Mouse (Mus musculus) embryo, embryonic 11.5 days (tissue): ENCODE data around the gene Mapk9.

Experiments used
- DNase-seq: peaks from one replicate; pipeline ENCODE4 v3.0.0-alpha.2; 2012; ENCODE audit warnings: low read depth, low spot score

Mapk9 gene

DNA sequence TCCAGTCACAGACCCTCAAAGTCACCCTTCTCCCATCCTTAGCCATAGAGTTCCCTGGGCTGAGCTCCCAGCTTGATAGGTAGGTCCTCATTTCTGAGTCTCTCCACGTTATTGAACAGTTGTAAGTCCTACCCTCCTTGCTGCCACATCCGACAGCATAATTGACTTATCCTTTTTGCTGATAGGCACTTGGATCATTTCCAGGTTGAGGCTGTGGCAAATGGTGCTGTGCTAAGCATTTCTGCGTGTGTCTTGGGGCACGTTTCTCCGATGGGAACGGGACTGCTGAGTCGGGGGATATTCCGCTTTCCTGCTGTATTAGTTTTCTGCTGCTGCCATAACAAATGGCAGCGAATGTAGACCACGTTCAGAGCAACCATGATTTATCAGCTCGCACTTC is 47.3 kb downstream of the Mapk9 start:
- DNase-seq = no peak

DNA sequence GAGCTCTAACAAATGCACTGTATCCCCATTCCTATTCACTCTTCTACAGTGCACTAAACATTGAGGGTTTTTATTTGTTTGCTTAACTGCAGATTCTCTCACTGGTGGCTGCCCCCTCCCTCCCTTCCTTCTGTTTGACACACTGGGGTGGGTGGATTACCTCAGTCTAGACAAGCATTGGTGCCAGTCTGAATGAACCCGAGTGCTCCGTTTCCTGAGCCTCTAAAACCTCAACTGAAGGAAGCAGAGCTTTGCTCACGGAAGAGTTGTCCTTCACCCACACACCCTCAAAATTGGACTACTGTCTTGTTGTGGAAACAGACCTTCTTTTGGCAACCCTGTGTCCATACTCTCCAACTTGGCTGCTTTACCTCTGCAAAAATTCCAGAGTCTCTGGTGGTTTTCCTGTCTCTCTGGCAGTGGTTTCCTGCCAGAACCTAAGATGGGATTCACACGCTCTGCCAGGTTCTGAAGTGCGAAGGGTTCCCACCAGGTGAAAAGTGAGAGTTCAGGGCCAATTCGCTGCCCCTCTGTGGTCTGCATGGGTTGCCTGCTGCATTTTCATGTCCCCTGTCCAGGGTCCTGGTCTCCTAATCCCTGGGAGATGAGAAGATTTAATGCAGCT is 49.5 kb downstream of the Mapk9 start:
- no peak for DNase-seq

DNA sequence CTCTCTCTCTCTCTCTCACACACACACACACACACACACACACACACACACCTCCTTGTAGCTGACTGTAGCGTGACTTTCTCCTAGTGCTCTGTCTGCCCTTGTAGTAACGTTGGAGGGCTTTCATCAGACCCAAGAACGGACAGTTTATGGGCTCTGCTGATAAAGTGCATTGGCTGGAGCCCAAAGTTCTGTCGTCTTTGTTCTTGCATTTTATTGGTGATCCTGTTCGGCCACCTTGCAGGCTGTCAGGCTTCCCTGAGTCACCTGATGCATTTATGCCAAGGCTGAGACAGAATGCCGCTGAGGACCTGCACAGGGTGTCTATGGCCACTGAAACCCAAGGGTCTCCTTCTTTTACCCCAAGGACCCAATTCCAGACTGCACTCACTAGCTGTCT is 53.5 kb downstream of the Mapk9 start:
- no peak for DNase-seq

DNA sequence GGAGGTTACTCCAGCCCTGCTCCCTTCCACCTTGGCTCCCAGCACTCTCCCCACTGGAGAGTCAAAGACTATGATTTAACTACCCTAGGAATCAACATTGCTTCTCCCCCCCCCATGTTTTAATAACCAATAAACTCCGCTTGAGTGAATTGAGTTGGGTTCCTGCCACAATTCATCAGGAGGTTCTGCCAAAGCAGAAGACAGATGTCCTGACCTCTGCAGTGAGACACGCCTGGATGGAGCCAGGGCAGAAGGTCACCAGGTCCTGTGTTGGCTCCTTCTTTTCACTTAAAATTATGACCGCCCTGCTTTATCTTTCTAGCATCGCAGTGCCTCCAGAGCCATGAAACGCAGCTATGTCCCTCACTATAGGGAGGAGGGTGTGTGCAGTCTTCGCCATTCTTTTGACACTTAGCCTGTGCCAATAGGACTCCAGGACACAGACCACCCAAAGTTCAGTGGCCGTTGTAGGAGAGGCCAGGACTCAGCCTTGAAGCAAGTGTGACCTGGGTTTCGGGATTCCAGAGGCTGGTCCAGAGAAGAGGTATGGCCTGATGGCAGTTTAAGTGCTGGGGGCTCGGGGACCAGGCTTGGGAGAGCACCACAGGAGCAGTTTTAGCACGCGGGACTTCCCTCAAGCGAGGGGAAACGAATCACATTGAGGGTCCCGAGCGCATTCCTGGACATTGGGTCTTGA is 54.6 kb downstream of the Mapk9 start:
- DNase-seq = no peak

DNA sequence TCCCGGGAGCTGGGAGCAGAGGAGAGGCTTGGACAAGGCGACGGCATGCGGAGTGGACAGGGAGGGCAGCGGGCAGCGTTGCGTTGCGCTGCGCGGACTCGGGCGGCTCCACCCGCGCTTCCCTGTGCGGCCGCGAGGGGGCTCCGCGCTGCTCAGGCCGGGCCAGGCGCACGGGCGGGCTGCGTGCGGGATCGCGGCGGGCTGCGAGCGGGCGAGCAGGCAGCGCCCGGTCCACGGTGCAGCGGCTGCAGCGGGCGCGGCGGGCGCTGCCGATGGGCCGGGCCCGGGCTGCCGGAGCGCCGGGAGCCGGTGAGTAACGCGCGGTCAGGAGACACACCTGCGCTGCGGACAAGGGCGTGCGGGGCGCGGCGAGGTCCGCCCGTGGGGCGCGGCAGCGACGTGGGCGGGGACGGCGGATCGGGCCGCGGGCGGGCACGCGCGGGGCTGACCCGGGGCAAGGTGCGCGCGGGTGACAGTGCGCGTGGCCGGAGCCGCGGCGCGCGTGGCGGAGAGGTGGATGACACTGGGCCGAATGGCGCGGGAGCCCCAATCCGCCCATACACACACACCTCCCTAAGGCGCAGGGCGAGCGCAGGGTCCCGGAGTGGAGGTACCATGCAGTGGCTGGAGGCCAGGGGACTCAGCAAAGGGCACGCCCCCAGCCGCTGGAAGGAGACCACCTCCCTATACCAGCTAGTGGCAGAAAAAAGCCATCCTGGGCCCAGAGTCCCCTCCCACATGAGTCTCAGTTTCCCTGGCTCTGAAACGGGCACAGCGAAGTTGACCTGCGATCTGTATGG is 55.3 kb downstream of the Mapk9 start, which contains the start of gene Rasgef1c:
Rasgef1c (plus strand) TSS at position 177 of the 800 bp plus-strand sequence.
- peak; percentile 46 for DNase-seq

DNA sequence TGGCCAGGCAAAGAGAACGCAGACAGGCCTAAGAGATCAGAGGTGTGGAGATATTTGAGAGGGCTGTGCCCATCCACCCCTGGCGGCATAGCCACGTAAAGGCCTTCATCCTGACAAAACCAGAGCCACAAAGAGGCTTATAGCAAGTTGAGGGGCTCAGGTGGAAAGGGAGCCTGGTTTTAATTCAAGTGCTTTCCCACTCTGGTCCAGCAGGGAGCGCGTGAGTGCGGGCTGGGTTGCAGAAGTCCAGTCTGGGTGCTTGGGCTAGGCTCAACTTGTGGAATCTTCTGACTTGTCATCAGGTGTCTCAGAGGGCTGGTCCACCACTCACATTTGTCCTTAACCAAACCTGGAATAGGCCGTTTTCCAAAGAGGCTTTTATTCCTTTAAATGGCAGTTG is 56.8 kb downstream of the Mapk9 start:
- DNase-seq = peak; percentile 54

DNA sequence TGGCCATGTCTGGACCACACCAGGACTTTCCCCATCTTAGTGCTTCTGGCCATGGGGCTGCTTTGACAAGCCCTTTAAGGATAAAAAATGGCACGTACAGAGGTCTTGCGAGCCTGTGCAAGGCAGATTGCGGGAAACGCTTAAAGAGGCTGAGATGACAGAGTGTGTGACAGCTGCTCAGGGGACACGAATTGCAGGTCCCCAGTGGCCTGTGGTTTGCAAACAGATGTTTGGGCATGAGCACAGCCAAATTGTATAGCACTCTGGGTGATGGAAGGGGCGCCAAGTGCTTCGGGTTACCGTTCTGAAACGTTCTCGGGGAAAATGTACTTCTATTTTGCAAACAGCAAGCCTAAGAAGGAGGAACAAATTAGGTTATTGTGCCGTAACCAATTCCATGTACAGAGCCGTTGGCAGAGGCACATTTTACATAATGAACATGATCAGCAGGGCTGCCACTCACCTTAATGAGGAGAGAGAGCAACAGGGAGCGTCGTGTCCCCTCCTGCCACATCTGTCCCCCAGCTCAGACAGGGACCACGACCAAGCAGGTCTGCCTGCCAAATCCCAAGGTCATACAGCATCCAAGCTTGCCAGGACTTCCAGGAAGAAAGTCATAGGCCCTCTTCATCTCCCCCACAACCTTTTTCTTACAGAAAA is 72.1 kb downstream of the Mapk9 start:
- DNase-seq = no peak

DNA sequence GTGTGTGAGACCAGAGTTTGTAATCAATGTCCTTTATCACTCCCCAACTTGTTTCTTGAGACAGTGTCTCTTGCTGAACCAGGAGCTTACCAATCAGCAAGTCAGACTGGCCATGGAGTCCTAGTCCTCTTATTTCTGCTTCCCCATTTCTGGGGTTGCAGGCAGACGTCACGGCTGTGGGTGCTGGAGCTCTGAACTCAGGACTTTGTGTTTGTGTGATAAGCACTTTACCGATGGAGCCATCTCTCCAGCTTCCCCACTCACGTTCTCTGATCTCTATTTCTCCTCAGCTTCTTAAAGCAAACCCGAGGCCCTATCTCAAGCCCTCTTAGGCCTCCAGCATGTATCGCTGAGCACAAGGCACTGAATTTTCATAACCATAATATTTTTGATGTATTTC is 72.8 kb downstream of the Mapk9 start:
- no peak for DNase-seq

DNA sequence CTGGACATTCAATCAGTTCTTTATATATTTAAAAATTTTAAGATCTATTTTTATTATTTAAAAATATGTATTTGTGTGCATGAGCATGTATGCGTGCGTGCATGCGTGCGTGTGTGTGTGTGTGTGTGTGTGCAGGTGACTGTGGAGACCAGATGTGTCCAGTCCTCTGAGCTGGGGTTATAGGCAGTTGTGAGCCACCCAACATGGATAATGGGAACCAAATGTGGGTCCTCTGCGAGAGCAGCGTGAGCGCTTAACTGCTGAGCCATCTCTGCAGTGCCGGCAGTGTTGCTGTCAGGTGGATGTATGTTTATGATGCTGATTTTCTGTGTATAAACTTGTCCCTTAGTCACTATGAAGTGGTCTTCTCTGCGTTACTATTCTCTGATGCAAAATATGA is 77.0 kb downstream of the Mapk9 start:
- no peak for DNase-seq

DNA sequence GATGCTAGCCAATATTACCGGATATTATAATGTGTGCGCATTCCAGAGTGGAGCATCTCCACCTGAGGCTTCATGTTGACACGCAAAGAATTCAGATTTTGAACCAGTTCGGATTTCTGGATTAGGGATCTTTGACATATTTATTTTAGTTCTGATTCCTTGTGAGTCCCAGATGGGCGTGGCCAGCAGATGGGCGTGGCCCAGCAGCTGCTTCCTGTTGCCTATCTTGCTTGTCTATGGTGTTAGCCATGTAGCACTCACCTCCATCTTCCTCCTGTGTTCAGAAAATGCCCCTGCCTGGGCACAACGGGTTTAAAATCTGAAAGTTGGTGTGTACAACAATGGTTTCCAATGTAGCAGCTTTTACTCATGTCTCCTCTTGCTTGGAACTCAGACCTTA is 79.6 kb downstream of the Mapk9 start:
- no peak for DNase-seq

DNA sequence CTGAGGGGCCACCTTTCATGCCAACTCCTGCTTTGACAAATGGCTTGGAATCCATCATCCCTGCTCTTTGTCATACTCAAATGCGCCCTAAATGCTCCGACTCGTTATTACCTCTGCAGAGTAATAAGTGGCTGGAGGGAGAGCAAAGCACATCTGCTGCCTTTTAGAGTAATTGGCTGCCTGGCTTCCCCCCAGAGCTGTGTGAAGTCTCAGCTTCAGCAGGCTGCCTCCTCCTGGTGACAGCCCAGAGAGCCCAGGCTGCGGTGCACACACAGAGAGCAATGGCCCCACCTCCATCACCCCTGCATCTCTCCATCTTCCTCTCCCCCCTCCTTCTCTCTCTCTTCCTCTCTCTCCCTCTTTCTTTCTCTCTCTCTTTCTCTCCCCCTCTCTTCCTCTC is 80.6 kb downstream of the Mapk9 start:
- DNase-seq = no peak

DNA sequence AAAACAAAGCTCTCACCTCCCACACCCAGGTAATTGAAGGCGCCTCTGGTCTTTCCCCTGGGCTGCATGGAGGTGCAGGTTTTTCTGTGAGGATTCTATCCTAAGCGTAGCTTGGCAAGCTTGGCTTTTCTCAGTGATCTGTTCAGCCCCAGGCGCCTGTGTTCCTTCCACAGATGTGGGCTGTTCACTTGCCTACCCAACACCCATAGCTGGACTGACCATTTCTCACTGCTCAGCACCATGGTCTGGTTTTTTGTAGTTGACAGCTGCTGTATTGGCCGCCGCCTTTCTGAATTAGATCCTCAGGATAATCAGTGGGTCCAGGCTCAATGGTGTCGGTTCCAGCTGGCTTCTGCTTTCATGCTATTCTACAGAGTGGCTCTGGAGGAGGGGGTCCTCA is 81.1 kb downstream of the Mapk9 start:
- DNase-seq = no peak

DNA sequence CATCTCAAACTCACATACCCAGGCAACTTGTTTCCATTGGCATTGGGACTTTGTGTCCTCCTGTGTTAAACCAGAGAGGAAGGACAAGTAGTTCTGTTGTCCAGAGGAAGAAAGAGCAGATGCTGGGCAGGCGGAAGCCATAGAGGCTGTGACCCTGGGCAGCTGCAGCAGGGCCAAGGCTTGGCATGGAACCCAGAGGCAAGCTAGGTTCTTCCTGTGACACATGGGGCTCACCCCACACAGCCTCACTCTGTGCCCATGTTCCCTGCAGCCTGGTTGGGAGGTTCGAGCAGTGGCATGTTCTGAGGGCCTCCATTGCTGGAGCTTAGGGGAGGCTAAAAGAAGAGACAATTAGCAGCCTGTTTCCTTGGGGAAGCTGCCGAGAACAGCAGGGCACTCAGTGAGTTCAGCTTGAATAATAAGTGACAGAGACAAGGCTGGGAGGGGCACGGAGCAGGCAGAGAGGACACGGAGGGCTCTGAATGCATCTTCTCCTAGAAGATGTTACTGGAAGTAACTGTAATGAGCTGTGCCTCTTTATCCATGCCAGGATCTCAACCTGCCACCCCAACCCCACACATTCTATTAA is 84.6 kb downstream of the Mapk9 start:
- DNase-seq = no peak

DNA sequence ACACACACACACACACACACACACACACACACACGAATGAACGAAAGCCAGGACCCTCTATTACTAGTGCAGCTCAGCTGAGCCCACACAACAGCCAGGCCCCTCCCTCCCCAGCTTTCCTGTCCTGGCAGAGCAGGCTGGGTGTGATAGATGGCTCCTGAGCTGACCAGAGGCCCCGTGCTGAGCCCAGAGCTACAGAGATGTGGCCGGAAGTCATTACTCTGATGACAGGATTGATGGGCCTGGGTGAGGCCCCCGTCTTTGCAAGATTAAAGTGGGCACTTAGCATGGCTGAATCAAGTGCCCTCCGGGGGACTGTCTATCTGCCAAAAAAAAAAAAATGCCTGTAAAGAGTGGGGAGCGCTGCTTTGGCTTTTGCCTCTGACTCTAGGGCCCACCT is 85.3 kb downstream of the Mapk9 start:
- DNase-seq = peak; percentile 51

DNA sequence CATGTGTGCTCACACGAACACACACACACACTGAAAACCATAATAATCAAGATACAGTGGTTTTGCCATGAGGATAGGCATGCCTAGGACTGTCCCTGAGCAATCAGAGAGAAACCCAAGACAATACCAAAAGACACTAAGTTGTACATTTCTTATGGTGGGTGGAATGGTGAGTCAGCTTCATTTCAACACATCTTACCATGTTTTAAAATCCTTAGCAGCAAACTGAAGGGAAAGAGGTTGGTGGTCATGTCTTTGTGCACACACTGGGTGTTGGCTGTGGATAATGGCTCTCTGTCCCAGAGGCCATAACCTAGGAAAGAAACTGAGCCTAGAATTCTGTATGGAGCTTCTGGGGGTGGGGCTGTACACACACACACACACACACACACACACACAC is 87.3 kb downstream of the Mapk9 start:
- DNase-seq = no peak

DNA sequence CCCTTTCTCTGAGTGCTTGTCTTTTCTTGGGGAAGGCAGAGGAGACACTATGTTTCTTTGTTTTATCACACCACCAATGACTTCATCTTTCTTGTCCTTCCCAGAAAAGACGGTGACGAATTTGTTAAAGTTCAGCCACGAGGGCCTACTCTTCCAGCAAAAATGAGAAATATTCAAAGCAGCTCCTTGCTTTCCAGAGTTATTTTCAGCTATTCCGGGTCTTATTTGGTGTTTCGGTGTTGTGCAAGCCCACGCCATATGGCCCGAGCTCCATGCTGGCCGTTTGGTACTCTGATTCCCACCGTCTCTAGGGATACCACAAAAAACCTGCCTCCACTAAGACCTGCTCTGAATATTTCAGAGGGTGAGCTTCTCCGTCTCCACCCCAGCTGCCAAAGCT is 87.8 kb downstream of the Mapk9 start:
- DNase-seq = no peak
